Mouse (Mus musculus): ENCODE measurements at regions not wholly inside any gene's neighbourhood (a gene's known extent, or its start where the extent isn't known, plus 50 kb on each side); places are given as distances from the start of the nearest gene placed in this dataset.

DNA sequence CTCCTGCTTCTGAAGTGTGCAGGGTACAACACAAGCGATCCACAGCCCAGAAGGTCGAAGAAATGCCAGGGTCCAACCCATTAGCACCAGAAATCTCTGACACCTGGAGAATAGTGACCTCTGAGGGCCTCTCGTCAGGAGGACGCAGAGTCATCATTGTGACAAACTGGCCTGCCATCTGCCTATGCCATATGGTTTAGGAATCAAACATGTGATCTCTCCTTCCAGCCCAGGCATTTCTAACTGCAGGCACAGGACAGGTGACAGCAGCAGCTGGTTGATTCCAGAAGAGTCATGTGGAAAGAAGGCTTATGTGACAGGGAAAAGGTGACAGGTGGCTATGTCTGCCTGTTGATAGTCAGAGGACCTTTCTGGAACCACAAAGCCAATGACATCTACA is 476.0 kb upstream of the Vstm2b start:
- no peak for DNase-seq (ENCODE audit: low spot score)

DNA sequence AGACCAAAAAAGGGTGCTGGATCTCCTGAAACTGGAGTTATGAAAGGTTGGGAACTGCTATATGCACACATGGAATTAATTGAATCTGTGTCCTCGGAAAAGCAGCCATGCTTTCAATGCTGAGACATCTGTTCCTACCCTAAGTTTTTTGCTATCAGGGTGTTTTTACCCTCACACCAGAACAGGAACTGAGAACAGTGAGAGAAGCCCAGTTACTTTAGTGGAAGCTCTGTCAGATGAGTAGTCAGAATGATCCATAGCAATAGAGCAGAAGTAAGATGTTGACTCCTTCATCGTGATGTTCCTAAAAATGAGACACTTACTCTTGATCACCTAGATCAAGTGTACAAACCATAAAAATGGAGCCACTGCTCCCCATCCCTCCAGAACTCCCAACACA is 468.7 kb upstream of the Vstm2b start:
- DNase-seq (ENCODE audit: low spot score), result no peak

DNA sequence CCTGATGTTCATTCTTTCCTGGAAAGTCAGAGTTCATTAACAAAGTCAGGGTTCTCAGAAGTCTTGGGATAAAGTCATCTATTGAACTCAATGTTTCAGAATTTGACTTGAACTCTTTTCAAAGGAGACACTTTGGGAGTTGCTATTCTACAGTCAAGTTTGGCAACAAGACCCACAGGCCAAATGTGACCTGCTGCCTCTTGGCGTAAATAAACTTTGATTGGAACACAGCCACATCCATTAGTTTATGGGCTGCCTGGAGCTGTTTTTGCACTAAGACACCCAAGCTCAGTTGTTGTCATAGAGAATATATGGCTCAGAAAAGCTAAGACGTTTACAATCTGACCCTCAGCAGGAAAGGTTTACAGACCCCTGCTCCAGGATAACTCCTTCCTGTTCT is 464.2 kb upstream of the Vstm2b start:
- DNase-seq (ENCODE audit: low spot score), result peak; percentile 44

DNA sequence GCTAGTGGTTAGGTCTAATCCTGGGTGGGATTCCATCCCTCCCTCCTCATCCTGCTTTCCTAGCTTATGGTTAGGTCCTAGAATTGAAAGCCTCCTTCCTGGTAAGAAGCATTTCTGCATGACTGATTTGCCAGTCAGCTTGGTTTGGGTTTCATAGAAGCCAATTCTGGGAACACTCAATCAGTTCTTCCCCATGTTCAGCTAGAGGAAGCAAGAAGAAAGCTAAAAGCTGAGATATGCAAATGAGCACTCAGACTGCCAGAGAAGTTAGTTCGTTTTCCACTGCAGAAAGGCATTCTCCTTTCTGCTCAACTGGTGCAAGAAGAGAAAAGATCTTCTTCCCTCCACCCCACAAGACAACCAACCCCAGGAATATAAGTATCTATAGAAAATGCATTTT is 457.0 kb upstream of the Vstm2b start:
- DNase-seq (ENCODE audit: low spot score), result no peak

DNA sequence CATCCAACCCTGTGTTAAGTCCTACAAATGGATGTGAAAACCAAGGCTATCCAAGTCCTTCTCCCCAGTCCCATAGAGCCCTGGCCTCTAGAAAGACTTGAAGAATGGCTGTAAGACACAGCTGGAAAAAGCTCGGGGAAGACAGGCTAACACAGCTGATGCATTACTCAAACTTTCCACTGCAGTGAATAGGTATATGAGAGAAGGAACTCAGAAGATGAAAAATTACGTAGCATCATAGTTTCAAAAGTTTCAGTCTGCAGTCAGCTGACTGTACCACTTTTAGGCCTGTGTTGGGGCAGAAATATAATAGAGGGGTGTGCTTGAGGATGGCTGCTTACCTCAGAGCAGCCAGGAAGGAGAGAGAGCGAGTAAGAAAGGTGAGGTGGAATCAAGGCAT is 456.3 kb upstream of the Vstm2b start:
- no peak for DNase-seq (ENCODE audit: low spot score)

DNA sequence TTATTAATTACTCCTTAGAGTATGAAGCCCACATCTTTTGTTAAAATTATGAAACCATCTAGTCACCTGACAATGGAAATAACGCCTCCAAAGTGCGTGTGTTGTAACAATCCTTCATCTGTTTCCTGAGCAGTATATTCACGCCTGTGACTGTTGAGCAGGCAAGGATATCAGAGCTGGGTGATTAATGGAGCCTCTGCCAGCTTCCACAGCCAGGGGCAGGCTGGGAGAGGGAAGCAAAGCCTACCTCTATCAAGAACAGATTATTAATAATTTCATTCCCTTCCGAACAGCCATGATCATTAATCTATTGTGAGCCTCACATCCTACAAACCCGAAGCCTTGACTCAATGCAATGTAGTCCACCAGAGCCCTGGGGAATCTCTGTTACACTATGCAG is 431.7 kb upstream of the Vstm2b start:
- DNase-seq (ENCODE audit: low spot score), result no peak

DNA sequence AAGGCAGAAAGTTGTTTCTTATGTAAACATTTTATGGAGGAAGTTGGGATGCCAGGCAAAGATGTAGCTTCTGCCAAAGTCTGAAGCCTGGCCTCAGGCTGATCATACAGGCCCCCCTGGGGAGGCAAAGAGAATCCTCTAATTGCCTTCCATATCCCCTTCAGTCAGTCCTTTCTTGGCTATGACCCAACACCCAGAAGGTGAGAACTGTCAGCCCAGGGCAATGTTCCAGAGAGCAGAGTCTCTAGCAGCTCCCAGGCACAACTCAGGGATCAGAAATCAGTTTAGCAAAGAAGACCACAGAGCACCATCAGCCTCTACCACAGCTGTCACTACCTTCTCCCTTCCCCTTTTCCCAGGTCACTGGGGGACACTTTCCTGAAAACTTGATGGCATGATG is 410.9 kb upstream of the Vstm2b start:
- DNase-seq (ENCODE audit: low spot score), result no peak

DNA sequence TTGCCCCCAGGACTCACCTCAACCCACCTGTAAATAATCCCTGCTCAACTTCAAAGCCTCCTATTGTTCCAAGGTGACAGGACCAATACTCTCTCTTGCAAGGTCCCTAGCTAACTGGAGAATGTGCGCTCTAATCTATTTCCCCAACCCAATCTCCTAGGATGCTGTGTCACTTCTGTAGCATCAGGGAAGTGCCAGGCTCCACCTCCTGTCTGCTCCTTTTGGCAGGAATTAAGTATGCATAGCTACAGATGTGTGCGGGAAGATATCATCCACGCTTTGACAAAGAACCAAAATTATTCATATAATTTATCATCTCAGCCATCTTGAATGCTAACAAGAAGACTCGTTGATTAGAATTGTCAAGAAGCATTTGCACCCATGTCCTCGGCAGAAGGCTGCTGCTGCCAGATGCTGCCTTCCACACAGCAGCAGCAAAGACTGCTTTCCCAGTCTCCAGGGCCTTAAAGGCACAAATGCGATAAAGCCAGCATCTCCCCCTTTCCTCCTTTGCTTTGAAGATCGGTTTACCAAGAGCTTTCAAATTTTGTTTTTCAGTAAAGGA is 375.3 kb upstream of the Vstm2b start:
- no peak for DNase-seq (ENCODE audit: low spot score)

DNA sequence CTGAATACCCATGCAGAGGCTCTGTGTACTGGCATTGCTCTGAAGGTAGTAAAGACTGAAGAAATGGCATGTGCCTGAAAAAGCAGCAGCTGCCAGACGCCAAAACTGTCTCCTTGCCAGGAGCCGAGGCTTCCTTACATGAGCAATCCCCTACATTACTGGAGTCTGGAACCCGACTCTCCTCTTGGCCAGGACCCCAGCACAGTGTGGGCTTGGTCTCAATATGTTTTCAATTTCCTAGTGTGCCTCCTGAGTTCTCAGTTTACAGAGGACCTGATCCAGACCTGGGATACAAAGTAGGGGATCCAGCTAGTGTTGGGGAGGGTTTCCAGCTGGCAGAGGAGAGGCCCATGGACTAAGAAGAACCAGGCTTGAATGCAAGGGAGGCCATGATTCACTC is 361.5 kb upstream of the Vstm2b start:
- DNase-seq (ENCODE audit: low spot score), result no peak

DNA sequence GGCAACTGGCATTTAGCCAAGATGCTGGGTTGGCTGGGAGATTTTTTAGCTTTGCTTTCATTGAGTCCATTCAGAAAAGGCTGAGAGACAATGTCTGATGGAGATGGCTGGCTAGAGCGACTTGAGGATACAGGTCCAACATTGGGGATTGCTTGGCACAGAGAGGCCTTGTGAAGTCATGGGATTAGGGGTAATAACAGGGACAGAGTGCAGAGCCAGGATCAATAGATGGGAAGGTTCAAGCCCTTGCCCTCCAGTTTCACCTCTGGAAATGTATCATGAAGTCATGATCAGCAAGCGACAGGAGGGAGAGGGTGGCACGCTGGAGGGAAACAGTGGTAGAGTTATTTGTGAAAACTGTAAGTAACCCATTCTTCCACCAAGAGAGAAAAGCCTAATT is 360.5 kb upstream of the Vstm2b start:
- DNase-seq (ENCODE audit: low spot score), result no peak

DNA sequence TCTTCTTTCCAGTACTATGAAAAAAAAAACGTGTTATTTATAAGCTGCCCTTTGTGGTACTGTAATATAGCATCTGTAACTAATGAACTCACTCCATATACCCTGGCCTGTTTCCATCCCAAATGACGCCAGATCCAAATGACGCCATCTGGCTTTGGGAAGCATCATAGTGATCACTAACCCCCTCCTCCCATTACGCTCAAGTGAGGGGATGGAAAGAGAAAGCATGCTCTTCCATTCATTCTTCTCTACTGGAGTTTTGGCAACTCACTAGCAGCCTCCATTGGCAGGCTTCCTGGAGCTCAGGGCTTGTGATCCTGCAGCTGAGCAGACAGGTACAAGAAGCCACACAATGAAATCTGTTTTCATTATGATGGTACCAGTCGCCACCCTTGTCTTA is 358.3 kb upstream of the Vstm2b start:
- no peak for DNase-seq (ENCODE audit: low spot score)

DNA sequence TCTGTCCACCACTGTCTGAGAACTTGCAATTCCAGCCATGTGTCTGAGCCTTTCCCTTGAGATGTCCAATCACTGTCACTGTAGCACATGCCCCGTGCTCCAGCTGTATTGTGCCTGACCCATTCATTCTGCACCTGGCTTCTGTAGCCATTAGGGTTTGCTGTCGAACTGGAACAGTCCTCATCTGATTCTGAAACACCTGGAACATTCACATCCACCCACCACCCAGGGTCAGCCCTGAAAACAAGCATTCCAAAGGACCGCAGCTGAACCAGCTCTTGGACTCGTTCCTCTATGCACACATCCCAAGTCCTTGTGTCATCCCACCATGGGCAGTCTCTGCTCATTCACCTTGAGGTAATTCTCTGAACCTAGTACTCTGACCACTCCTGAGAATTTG is 356.8 kb upstream of the Vstm2b start:
- no peak for DNase-seq (ENCODE audit: low spot score)

DNA sequence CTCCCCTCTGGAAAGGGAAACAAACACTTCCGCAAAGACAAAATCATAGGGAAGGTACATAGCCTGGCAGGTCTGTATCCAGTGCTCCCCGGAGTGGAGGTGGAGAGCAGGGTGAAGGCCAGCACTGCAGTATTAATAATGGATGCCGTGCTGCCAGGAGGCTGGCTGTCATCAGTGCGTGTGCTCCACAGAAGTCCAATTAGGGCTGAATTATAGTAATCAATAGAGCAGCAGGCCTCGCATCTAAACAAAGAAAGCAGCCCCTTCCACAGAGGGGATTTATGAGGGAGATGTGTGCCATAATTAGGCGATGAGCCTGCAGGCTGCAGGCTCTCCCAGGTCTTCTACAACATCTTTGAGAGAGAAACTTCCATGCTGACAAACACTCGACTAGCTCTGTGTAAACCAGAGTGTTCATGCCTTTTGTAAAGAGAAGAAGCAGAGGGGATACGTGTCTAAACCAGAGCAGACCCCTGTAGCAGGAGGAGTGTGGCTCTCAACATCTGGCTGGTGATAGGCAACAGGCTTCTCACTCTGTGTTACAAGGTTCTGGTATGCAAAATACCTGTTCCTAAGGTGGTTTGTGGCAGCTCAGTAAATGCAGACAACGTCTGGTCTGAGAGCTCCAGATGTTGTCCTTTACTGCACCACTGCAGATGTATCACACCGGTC is 334.5 kb upstream of the Vstm2b start:
- DNase-seq (ENCODE audit: low spot score), result no peak

DNA sequence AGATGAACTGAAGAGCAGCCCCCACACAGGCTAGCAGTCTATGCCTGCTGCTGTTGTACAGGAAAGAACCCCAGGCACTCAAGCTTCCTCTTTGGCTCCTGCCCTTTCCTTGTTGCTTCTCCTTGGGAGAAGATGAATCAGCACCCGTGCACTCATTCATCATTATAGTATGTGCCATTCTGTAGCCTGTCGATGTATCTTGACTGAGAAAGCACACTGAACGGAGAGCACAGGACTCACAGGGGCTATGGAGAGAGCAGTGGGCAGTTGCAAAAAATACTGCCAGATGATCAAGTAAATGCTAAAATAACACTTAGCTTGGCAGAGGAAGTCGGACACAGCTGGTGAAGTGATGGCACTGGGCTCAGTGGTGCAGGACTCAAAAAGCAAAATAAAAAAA is 322.2 kb upstream of the Vstm2b start:
- DNase-seq (ENCODE audit: low spot score), result no peak

DNA sequence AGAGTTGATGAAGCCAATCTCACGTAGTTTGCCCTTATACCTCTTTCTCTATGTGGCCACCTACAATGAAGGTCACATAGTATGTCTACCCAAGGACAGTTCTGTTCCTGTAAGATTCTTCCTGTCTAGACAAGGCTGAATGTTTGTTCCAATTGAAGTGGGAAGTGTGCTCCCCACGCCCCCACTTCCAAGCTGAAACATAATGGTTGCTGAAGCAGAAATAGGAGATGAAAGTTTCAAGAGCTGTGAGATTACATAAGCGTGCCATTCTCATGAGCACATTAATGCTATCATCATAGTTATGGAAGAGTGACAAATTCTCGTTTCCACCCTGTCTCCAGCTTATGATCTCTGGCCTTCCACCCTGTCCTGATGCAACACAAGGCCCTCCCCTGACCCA is 320.8 kb upstream of the Vstm2b start:
- DNase-seq (ENCODE audit: low spot score), result no peak

DNA sequence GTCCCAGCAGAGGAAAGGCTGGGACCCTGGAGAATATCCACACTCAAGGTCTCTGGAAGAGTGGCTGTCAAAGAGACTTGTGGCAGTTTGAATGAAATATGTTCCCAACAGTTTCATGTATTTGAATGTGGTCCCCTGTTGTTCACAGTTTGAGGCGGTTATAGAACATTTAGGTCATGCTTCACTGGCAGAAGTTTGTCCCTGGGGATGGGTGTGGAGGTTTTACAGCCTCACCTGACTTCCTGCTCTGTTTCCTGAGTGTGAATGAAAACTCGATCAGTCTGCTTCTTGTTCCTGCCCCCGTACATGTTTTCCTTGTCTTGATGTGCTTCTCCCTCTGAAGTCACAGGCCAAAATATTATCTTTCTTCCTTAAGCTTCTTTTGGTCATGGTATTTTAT is 277.4 kb upstream of the Vstm2b start:
- DNase-seq (ENCODE audit: low spot score), result no peak

DNA sequence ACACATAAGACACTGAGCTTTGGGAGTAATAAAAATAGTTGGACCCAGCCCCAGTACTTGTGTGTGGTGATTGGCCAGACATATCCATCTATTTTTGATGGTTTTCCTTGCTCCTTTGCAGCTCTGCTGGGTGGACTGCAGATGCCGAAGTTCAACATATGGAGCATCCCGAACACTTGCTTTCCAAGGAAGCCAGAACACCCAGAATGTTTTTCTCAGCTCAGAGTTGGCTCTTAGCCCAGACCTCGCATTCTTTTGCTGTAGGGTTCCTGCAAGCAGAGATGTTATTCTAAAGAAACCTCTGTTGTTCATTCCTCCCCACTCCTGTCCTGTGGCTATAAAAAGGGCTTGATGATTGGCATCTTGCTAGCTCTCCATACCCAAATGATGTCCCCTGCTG is 275.3 kb upstream of the Vstm2b start:
- no peak for DNase-seq (ENCODE audit: low spot score)

DNA sequence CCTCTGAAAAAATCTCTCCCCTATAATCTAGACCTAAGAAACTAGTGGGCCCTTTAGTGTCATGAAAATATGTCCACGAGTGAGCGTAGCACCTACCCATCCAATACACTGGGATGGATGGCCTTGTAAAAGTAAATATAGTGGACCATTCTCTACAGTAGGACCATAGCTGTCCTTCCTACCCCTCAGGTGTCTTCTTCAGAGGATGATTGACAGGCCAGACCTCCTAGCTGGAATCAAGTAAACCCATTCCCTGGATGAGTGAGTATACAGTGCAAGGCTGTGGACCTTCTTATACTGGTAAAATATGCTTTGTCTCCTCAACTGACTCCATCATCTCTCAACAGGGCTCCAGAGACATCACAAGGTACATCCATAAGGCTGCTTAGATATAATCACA is 274.8 kb upstream of the Vstm2b start:
- no peak for DNase-seq (ENCODE audit: low spot score)

DNA sequence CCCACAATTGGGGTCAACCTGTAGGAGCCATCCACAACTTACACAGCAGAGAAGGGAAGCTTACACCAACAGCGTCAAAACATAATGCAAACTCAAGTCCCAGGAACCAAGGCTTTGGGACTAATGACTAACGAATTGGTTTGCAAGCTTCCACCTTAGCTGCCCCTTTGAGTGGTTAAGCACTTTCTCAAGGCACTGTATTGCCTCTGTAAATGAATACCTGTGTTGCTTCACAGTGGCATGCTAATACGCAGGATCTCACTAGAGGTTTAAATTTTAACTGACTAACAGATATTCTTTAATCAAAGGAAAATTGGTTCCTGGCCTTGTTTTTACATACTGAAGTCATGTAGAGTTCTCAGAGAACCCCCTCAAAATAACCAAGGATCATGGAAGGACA is 261.8 kb upstream of the Vstm2b start:
- no peak for DNase-seq (ENCODE audit: low spot score)

DNA sequence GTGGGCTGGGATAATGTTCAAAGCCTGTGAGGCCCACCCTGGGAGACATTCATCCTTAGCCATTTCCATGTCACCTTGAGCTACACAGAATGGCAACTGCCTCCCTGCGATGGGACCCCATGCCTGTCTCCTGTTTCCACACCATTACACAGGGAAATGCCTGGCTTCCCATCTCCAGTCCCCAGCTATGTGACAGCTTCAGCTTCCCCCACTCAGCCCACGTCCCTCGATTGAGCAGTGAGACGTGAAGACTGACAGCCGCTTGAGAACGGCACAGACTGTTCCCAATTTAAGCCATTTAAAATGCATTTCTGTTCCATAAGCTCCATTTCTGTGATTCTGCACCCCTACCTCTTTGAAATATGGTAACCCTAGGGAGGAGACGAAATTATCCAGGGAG is 243.1 kb upstream of the Vstm2b start:
- no peak for DNase-seq (ENCODE audit: low spot score)

DNA sequence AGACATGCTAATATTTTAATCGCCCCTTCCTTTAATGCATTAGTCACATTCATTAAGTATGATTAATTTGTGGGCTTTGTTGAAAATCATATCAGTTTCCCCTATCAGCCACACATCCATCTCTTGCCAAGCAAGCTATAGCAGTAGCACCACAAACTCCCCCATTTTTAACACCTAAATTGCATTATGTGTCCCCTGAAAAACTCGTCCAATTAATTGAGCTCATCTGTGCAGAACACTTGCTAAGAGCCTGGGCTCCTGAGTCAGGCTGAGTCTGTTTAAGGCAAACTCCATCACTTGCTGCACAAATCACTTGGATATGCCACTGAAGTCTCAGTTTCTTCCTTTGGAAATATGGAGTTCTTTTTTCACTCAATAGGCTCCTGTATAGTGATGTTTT is 242.7 kb upstream of the Vstm2b start:
- no peak for DNase-seq (ENCODE audit: low spot score)

DNA sequence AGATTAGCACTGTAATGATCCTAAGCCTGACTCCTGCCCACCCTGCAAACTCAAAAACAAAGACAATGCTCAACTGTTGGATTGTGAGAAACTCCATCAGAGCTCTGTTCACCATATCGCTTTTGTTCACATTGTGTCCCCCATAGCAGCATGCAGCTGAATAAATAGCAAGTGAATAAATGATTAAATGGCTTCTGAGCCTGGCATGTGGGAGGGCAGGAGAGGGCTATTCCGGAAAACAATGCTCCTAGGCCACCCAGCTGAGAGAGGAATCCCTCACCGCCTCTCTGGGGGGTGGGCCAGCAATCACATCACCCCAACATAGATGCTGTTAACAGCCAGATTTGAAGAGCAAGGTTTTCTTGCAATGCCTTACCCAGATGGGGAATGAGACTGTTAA is 238.5 kb upstream of the Vstm2b start:
- no peak for DNase-seq (ENCODE audit: low spot score)

DNA sequence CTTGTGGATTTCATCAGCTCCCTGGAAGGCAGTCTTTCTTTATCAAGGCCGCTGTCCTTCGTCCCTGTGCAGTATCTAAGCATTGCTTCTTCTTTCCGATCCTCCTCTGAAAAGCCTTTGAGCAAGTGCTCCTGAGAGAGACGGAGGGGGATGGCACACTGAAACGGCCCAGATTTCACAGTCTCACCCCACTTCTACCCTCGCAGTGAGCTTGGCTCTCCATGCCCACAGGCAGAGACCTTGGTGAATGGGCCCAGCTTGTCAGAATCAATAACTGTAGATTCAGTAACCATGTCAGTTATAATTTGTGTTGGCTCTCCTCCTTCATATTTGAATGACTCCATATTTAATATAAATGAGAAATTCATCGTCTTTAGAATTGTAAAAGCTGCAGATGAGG is 234.3 kb upstream of the Vstm2b start:
- DNase-seq (ENCODE audit: low spot score), result no peak

DNA sequence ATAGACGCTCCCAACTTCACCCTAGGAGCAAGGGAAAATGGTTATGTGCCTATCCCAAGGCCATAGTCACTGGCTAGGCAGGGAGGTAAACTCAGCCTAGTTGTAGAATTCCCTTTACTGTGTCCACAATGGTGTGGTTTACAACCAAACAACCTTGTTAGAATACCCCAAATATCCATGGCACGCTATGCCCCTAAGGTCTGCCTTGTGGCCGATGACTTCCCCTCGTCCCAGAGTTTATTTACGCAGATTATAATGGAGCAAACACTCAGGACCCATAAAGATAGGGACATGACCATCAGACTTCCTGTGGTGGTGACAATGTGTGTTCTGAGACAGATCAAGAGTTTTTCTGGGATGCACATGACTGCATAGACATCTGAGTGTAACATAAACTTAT is 231.5 kb upstream of the Vstm2b start:
- no peak for DNase-seq (ENCODE audit: low spot score)

DNA sequence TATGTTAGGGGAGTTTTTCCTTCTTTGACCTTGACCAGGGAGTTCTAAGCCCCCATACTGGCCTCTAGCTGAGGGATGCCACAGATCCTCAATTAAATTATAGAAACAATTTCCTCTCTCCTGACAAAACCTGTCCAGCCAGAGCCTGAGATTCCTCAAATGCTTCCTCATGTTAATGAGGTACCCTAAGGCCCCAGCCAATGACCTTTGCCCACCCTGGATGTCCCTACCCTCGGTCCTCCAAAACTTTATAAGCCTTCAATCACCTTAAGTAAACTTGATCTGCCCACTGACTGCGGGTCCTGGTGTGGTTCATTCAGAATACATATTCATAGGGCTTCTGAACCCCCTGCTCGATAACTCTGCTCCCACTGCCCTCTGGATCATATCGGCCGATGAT is 227.7 kb upstream of the Vstm2b start:
- DNase-seq (ENCODE audit: low spot score), result no peak

Data from ovary, postnatal 14 days (tissue).